Mouse (Mus musculus): ENCODE measurements at regions not wholly inside any gene's neighbourhood (a gene's known extent, or its start where the extent isn't known, plus 50 kb on each side); places are given as distances from the start of the nearest gene placed in this dataset.
A peak's percentile ranks its signal among the peaks of the same experiment; 100 is the strongest.

DNA sequence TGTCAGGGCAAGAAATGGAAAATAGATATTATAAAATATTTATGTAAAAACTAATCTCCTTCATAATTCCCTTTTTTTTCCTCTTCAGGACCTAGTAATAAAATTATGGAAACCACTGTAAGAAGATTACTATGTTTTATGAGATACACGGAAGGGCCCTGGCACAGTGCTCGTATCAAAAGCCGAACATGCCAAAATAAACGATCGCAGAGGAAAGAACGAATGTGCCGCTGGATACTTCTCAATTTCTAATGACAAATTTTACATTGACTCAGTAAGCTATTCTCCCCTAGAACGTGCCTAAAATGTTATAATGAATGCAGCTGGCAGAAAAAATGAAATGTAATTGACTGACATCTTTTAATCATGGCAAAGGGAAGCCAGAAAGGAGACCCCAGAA lies 257.4 kb upstream of the Daam1 start:
- Histone ChIP-seq H3K36me3 (replicated peaks; ENCODE audit: control insufficient read depth, insufficient read depth, low read depth, low read length) (no peaks in the 10 kb centered on the region), H3K4me1 (ENCODE audit: control insufficient read depth, insufficient read depth, low read length) (no peaks in the 10 kb centered on the region; the same call in 1 of the 2 replicates), H3K27ac (replicated peaks; ENCODE audit: low read depth, low read length) (no peak overlapping the region), H3K9me3 (replicated peaks; ENCODE audit: control insufficient read depth, low read length) (no peaks in the 10 kb centered on the region), H3K27me3 (ENCODE audit: control insufficient read depth, insufficient read depth, low read length) (no peaks in the 10 kb centered on the region), H3K9ac (replicated peaks; ENCODE audit: low read length) (no peak overlapping the region), H3K4me3 (ENCODE audit: low read depth, low read length) (no peak overlapping the region), H3K4me2 (ENCODE audit: low read depth, low read length) (no peak overlapping the region)
- ATAC-seq (replicated peaks; ENCODE audit: insufficient number of reproducible peaks, low FRiP score, low TSS enrichment, low read depth) (no peak), DNase-seq (ENCODE audit: low spot score) (no peak)
- WGBS: 87% methylated on average over 8 of the region's 8 CpGs

DNA sequence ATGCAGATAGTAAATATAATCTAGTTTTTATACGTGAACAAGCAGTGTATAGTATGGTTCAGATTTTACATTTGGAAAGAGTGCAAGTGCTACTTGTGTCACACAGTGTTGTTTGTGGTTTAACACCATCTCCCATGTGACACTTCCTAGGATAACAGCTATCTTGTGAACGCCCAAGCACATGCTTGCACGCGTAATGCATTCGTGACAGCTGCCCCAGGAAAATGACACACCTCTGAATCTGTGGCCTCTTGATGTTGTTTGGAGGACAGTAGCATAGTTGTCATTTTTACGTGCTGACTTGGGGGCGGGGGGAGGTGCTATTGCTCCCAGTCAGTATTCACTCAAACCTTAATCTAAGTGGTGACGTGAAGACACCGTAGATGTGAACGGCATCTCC lies 256.2 kb upstream of the Daam1 start:
- H3K4me3 ChIP-seq (ENCODE audit: low read depth, low read length): no peak overlapping the region
- no peak overlapping the region for H3K27ac ChIP-seq (replicated peaks; ENCODE audit: low read depth, low read length)
- 89% methylated on average over 10 of the region's 10 CpGs for WGBS
- no peak overlapping the region for H3K9ac ChIP-seq (replicated peaks; ENCODE audit: low read length)
- DNase-seq (ENCODE audit: low spot score): no peak
- no peaks in the 10 kb centered on the region; the same call in 1 of the 2 replicates for H3K4me1 ChIP-seq (ENCODE audit: control insufficient read depth, insufficient read depth, low read length)
- no peak for ATAC-seq (replicated peaks; ENCODE audit: insufficient number of reproducible peaks, low FRiP score, low TSS enrichment, low read depth)
- H3K36me3 ChIP-seq (replicated peaks; ENCODE audit: control insufficient read depth, insufficient read depth, low read depth, low read length): no peaks in the 10 kb centered on the region
- no peaks in the 10 kb centered on the region for H3K27me3 ChIP-seq (ENCODE audit: control insufficient read depth, insufficient read depth, low read length)
- no peaks in the 10 kb centered on the region for H3K9me3 ChIP-seq (replicated peaks; ENCODE audit: control insufficient read depth, low read length)
- H3K4me2 ChIP-seq (ENCODE audit: low read depth, low read length): no peak overlapping the region

DNA sequence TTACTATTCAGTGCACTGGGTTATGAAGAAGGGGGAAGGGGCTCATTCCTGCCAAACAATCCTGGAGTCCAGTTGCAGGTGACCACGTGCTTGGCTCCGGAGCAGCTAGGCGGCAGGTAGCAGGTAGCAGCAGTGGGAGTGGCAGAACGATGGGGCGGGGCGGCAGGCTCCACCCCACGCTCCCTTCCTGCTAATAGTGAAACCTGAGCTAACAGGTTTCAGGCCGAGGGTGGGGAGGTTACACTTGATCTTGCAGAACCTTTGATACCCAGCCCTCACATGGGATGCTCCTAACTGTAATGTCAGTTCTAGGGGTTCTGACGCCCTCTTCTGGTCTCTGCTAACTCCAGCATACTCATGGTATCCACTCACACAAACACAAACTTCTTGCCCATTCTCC lies 253.5 kb upstream of the Daam1 start:
- H3K27me3 ChIP-seq (ENCODE audit: control insufficient read depth, insufficient read depth, low read length): no peaks in the 10 kb centered on the region
- no peak overlapping the region for H3K27ac ChIP-seq (replicated peaks; ENCODE audit: low read depth, low read length)
- peak overlapping the region; percentile 38 for H3K4me2 ChIP-seq (ENCODE audit: low read depth, low read length)
- ATAC-seq (replicated peaks; ENCODE audit: insufficient number of reproducible peaks, low FRiP score, low TSS enrichment, low read depth) (peak; percentile 67), DNase-seq (ENCODE audit: low spot score) (peak; percentile 72)
- no peaks in the 10 kb centered on the region for H3K9me3 ChIP-seq (replicated peaks; ENCODE audit: control insufficient read depth, low read length)
- no peaks in the 10 kb centered on the region; the same call in 1 of the 2 replicates for H3K4me1 ChIP-seq (ENCODE audit: control insufficient read depth, insufficient read depth, low read length)
- WGBS: 3% methylated on average over 9 of the region's 9 CpGs
- H3K9ac ChIP-seq (replicated peaks; ENCODE audit: low read length): no peak overlapping the region; the same call in 1 of the 2 replicates
- H3K36me3 ChIP-seq (replicated peaks; ENCODE audit: control insufficient read depth, insufficient read depth, low read depth, low read length): no peaks in the 10 kb centered on the region
- peak overlapping the region; percentile 15; the same call in 1 of the 2 replicates for H3K4me3 ChIP-seq (ENCODE audit: low read depth, low read length)

DNA sequence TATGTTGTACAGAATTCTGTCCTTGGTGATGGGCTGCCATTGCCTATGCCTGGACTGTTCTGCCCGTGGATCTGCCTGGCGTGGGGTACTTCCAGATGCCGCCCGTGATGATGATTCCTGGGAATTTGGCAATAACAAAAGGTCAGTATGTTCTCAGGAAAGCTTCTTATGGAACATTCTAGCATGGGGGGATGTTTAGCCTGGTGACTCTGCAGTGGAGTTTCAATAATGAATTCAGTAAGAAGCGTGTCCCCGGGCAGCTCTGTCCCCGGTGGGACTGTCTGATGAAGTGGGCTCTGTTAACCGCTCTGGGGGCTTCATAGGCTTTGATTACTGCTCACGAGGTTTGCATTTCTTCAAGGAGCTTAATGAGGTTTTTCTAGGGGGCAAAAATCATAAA lies 252.9 kb upstream of the Daam1 start:
- H3K4me2 ChIP-seq (ENCODE audit: low read depth, low read length): no peak overlapping the region
- H3K9ac ChIP-seq (replicated peaks; ENCODE audit: low read length): no peak overlapping the region
- no peak overlapping the region for H3K27ac ChIP-seq (replicated peaks; ENCODE audit: low read depth, low read length)
- ATAC-seq (replicated peaks; ENCODE audit: insufficient number of reproducible peaks, low FRiP score, low TSS enrichment, low read depth) (no peak), DNase-seq (ENCODE audit: low spot score) (no peak)
- no peaks in the 10 kb centered on the region for H3K36me3 ChIP-seq (replicated peaks; ENCODE audit: control insufficient read depth, insufficient read depth, low read depth, low read length)
- H3K9me3 ChIP-seq (replicated peaks; ENCODE audit: control insufficient read depth, low read length): no peaks in the 10 kb centered on the region
- no peaks in the 10 kb centered on the region for H3K27me3 ChIP-seq (ENCODE audit: control insufficient read depth, insufficient read depth, low read length)
- H3K4me3 ChIP-seq (ENCODE audit: low read depth, low read length): no peak overlapping the region
- 79% methylated on average over 9 of the region's 9 CpGs for WGBS
- no peaks in the 10 kb centered on the region; the same call in 1 of the 2 replicates for H3K4me1 ChIP-seq (ENCODE audit: control insufficient read depth, insufficient read depth, low read length)

DNA sequence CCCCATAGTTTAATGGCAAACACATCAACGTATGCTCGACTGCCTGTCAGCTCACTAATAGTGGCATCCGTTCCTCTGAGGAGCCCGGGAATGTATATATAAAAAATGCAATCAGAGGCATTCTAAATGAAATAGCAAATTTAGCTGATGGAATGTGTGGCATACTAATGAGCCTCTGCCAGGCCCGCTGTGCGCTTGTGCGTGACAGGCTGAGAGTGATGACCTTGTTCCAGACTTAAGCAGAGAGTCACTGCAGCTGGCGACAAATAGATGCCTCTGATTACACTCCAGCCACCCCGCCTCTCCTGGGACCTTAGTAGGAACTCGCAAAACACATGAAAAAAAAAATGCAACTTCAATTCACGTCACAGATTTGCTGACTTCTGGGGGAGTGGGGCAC lies 252.0 kb upstream of the Daam1 start:
- no peaks in the 10 kb centered on the region; the same call in 1 of the 2 replicates for H3K4me1 ChIP-seq (ENCODE audit: control insufficient read depth, insufficient read depth, low read length)
- 38% methylated on average over 11 of the region's 11 CpGs for WGBS
- no peaks in the 10 kb centered on the region for H3K27me3 ChIP-seq (ENCODE audit: control insufficient read depth, insufficient read depth, low read length)
- DNase-seq (ENCODE audit: low spot score): no peak
- H3K4me3 ChIP-seq (ENCODE audit: low read depth, low read length): no peak overlapping the region
- H3K9me3 ChIP-seq (replicated peaks; ENCODE audit: control insufficient read depth, low read length): no peaks in the 10 kb centered on the region
- H3K9ac ChIP-seq (replicated peaks; ENCODE audit: low read length): no peak overlapping the region
- no peaks in the 10 kb centered on the region for H3K36me3 ChIP-seq (replicated peaks; ENCODE audit: control insufficient read depth, insufficient read depth, low read depth, low read length)
- ATAC-seq (replicated peaks; ENCODE audit: insufficient number of reproducible peaks, low FRiP score, low TSS enrichment, low read depth): no peak
- no peak overlapping the region for H3K4me2 ChIP-seq (ENCODE audit: low read depth, low read length)
- H3K27ac ChIP-seq (replicated peaks; ENCODE audit: low read depth, low read length): no peak overlapping the region

DNA sequence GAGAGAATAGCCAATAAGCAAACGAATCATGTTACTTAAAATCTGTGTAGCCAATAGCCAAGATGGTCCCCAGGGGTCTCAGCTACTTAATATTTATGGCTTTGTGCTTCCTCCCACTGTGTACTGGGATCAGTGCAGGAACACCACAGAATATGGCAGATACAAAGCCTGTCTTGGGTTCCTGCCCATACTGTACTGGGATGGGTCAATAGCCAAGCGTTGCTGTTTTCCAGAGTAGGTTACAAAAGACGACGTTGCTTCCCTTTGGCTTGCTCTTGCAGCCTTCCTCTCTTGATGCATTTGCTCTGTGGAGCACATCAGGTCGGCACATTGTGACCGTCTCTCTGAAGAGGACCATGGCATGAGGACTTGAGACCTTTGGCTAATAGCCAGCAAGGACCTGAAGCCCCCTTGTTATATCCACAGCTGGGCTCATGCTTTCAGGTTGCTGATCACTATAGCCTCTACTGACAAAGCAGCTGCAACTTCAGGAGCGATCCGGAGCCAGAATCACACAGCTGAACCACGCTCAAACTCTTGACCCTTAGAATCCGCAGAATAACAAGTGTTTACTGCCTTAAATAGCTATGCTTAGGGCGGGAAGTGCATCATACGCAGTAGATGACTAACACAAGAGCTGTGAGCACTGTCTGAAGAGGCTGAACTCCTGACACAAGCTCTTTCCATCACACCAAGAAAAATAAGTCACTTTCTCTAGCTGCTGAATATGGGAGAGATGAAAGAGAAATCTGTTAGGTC lies 250.2 kb upstream of the Daam1 start:
- Histone ChIP-seq H3K9me3 (replicated peaks; ENCODE audit: control insufficient read depth, low read length) (no peaks in the 10 kb centered on the region), H3K36me3 (replicated peaks; ENCODE audit: control insufficient read depth, insufficient read depth, low read depth, low read length) (no peaks in the 10 kb centered on the region), H3K27me3 (ENCODE audit: control insufficient read depth, insufficient read depth, low read length) (no peaks in the 10 kb centered on the region), H3K4me1 (ENCODE audit: control insufficient read depth, insufficient read depth, low read length) (no peaks in the 10 kb centered on the region; the same call in 1 of the 2 replicates), H3K27ac (replicated peaks; ENCODE audit: low read depth, low read length) (no peak overlapping the region), H3K4me2 (ENCODE audit: low read depth, low read length) (no peak overlapping the region), H3K4me3 (ENCODE audit: low read depth, low read length) (no peak overlapping the region), H3K9ac (replicated peaks; ENCODE audit: low read length) (no peak overlapping the region)
- DNase-seq (ENCODE audit: low spot score): no peak
- WGBS: 86% methylated on average over 12 of the region's 12 CpGs
- ATAC-seq (replicated peaks; ENCODE audit: insufficient number of reproducible peaks, low FRiP score, low TSS enrichment, low read depth): no peak

DNA sequence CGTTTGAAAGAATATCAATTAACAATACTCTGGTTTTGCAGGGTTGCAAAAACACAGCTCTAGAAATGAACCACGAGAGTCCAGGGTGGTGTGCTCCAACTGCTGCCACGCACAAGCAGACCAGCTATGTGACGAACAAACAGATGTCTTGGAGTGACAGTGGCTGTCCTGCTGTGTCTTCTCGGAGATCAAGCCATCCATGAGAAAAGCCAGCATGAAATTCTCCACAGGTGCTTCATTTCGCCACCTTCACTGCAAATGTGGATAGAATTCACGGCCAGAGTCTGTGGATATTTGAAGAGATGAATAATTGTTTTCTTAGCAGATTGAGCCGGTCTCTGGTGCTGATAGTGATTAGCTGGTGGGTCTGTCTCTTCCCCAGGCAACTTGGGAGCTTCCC lies 246.3 kb upstream of the Daam1 start:
- Histone ChIP-seq H3K4me1 (ENCODE audit: control insufficient read depth, insufficient read depth, low read length) (no peaks in the 10 kb centered on the region; the same call in 1 of the 2 replicates), H3K9ac (replicated peaks; ENCODE audit: low read length) (no peak overlapping the region), H3K27me3 (ENCODE audit: control insufficient read depth, insufficient read depth, low read length) (no peaks in the 10 kb centered on the region), H3K27ac (replicated peaks; ENCODE audit: low read depth, low read length) (no peak overlapping the region), H3K4me3 (ENCODE audit: low read depth, low read length) (no peak overlapping the region), H3K36me3 (replicated peaks; ENCODE audit: control insufficient read depth, insufficient read depth, low read depth, low read length) (no peaks in the 10 kb centered on the region), H3K9me3 (replicated peaks; ENCODE audit: control insufficient read depth, low read length) (no peaks in the 10 kb centered on the region), H3K4me2 (ENCODE audit: low read depth, low read length) (no peak overlapping the region)
- DNase-seq (ENCODE audit: low spot score) (no peak), ATAC-seq (replicated peaks; ENCODE audit: insufficient number of reproducible peaks, low FRiP score, low TSS enrichment, low read depth) (no peak)
- WGBS: 67% methylated on average over 8 of the region's 8 CpGs

DNA sequence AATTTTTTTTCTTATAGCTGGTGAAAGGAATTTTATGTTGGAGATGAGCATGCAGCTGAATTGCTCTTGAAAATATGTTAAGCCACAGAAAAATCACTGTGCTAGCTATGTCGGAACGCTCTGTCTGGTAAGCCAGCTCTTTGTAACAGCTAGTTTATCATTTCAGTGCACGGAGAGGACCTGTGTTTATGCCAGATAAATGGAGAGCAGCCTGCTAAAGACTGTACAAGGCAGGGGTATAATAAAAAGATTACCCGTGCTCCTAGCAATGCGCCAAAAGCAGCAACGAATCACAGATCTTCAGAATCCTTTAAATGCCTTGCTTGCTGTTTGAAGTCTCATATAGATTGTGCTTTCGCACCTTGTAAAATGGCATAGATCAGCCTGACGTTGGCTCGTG lies 232.2 kb upstream of the Daam1 start:
- no peak overlapping the region for H3K9ac ChIP-seq (replicated peaks; ENCODE audit: low read length)
- no peaks in the 10 kb centered on the region for H3K4me1 ChIP-seq (ENCODE audit: control insufficient read depth, insufficient read depth, low read length)
- H3K9me3 ChIP-seq (replicated peaks; ENCODE audit: control insufficient read depth, low read length): no peaks in the 10 kb centered on the region
- H3K27ac ChIP-seq (replicated peaks; ENCODE audit: low read depth, low read length): no peak overlapping the region
- no peak overlapping the region for H3K4me3 ChIP-seq (ENCODE audit: low read depth, low read length)
- H3K36me3 ChIP-seq (replicated peaks; ENCODE audit: control insufficient read depth, insufficient read depth, low read depth, low read length): no peaks in the 10 kb centered on the region
- H3K4me2 ChIP-seq (ENCODE audit: low read depth, low read length): no peak overlapping the region
- DNase-seq (ENCODE audit: low spot score) (no peak), ATAC-seq (replicated peaks; ENCODE audit: insufficient number of reproducible peaks, low FRiP score, low TSS enrichment, low read depth) (no peak)
- H3K27me3 ChIP-seq (ENCODE audit: control insufficient read depth, insufficient read depth, low read length): no peaks in the 10 kb centered on the region
- 89% methylated on average over 9 of the region's 9 CpGs for WGBS
